ENCODE assay signal across 21 mouse cellular contexts in genomic region chr3:65793561-65793960, GRCm38 (mm10).
DNase-seq lines count a peak whose midpoint lies in the region; ATAC-seq lines count a peak whose summit lies in the region.
"Had no signal": no experiment of that assay in that cellular context is flagged by ENCODE, and none has a peak within 500 bp of the region (broad histone marks: within the 10 kb centered on the region; RNA-seq: fewer than 3 reads in every experiment).

No protein-coding gene starts in this region.

- ATAC-seq in CD4-positive, CD25-positive, alpha-beta regulatory T cell, adult 4 months, result peak; percentile 32
- ATAC-seq: forebrain, embryonic 14.5 days; forebrain, postnatal 0 days; hindbrain, postnatal 0 days; intestine, embryonic 15.5 days had no signal

- DNase-seq in CD4-positive helper T cell, adult 2 months (ENCODE audit: low read depth, low spot score), result peak; percentile 59
- peak; percentile 47 for DNase-seq in induced T-regulatory cell, adult 2 months (ENCODE audit: low read depth)
- no peak for DNase-seq in lung, postnatal 25 days (ENCODE audit: low spot score)
- no peak for DNase-seq in lung, postnatal 4 days
- DNase-seq in urinary bladder, postnatal 4 days (ENCODE audit: low spot score in 2 of 2), result no peak
- DNase-seq: adrenal gland, postnatal 10 days; adrenal gland, postnatal 36 days; cerebellum, adult 11 months; cerebellum, adult 2 months; cerebellum, adult 9-11 months; cerebellum, postnatal 25 days; forebrain, postnatal 0 days; gastrocnemius, adult 2 months; gastrocnemius, postnatal 14 days; heart, adult 11 months; heart, postnatal 36 days; kidney, adult 11 months had no signal

Comparison
In these comparisons a context has a peak if more than half of its experiments do, and no peak if none do; other contexts are left out.
1. DNase-seq: peak in CD4-positive helper T cell, adult 2 months (single experiment) and induced T-regulatory cell, adult 2 months (single experiment); none in lung, postnatal 25 days (single experiment), lung, postnatal 4 days (0 of 2) and urinary bladder, postnatal 4 days (0 of 2).